Mouse (Mus musculus) MEL (cell line): ENCODE data around the gene Smarca4. TPM values are rescaled to one million over a fixed set of nuclear protein-coding genes. Genes with fewer than 3 reads are reported as not detected.
A peak's percentile ranks its signal among the peaks of the same experiment; 100 is the strongest.

Source experiments
- DNase-seq: peaks from one replicate; pipeline ENCODE4 v3.0.0; 2011; ENCODE audit warnings: low read depth, low spot score
- H3K27ac ChIP-seq: 2 replicates; pipeline ENCODE4 v1.5.1; 2012; ENCODE audit warnings: low read depth, mild to moderate bottlenecking, control low read depth, low read length, moderate library complexity; ENCODE audit not compliant: control insufficient read depth
- H3K27me3 ChIP-seq, 2 experiments: fragments of 150-350 bp in 1 of 2; sonication (generic) in 1 of 2; 2 replicates each; pipeline ENCODE4 v1.6.1; 2012; ENCODE audit warnings: low read length in 2 of 2, mild to moderate bottlenecking in 2 of 2, improper control_type of control experiment in 1 of 2, moderate library complexity in 1 of 2; ENCODE audit not compliant: insufficient read depth in 2 of 2, control insufficient read depth in 1 of 2
- H3K36me3 ChIP-seq, 2 experiments: 2 replicates each; pipeline ENCODE4 v1.6.1; 2012 to 2014; ENCODE audit warnings: low read length in 2 of 2, improper control_type of control experiment in 1 of 2, inconsistent platforms in 1 of 2, mild to moderate bottlenecking in 1 of 2; ENCODE audit not compliant: insufficient read depth in 2 of 2, control insufficient read depth in 1 of 2
- H3K4me1 ChIP-seq, 2 experiments: fragments of 150-350 bp in 1 of 2; sonication (generic) in 1 of 2; 2 replicates each; pipeline ENCODE4 v1.6.1; 2012; ENCODE audit warnings: low read length in 2 of 2, improper control_type of control experiment in 1 of 2, mild to moderate bottlenecking in 1 of 2; ENCODE audit not compliant: insufficient read depth in 2 of 2, control insufficient read depth in 1 of 2
- H3K4me3 ChIP-seq, 2 experiments: fragments of 150-350 bp in 1 of 2; sonication (generic) in 1 of 2; 2 replicates each; pipeline ENCODE4 v1.5.1; 2012; ENCODE audit warnings: low read depth in 2 of 2, low read length in 2 of 2, mild to moderate bottlenecking in 2 of 2, moderate library complexity in 2 of 2, control low read depth in 1 of 2, improper control_type of control experiment in 1 of 2; ENCODE audit not compliant: control insufficient read depth in 1 of 2, insufficient read depth in 1 of 2
- H3K79me2 ChIP-seq: 2 replicates; pipeline ENCODE4 v1.6.1; 2012; ENCODE audit warnings: mild to moderate bottlenecking, low read length, moderate library complexity; ENCODE audit not compliant: control insufficient read depth, poor library complexity, insufficient read depth
- H3K9ac ChIP-seq: 2 replicates; pipeline ENCODE4 v1.6.1; 2012; ENCODE audit warnings: low read depth, mild to moderate bottlenecking, control low read depth, low read length, moderate library complexity; ENCODE audit not compliant: control insufficient read depth, poor library complexity, severe bottlenecking
- H3K9me3 ChIP-seq: fragments of 150-350 bp; sonication (generic); replicated peaks from 2 replicates; pipeline ENCODE4 v1.6.1; 2012; ENCODE audit warnings: mild to moderate bottlenecking, low read length, improper control_type of control experiment, moderate library complexity; ENCODE audit not compliant: insufficient read depth
- BHLHE40 ChIP-seq: IDR thresholded peaks from 2 replicates; pipeline ENCODE4 v1.6.1; 2012; ENCODE audit warnings: low read depth, mild to moderate bottlenecking, inconsistent platforms, low read length, improper control_type of control experiment, borderline replicate concordance
- CHD1 ChIP-seq: IDR thresholded peaks from 2 replicates; pipeline ENCODE4 v1.6.1; 2012; ENCODE audit warnings: low read depth, mild to moderate bottlenecking, inconsistent platforms, low read length, improper control_type of control experiment
- CHD2 ChIP-seq: IDR thresholded peaks from 2 replicates; pipeline ENCODE4 v1.6.1; 2011; ENCODE audit warnings: low read length, improper control_type of control experiment
- CTCF ChIP-seq, 3 experiments: IDR thresholded peaks in 2 of 3; conservative IDR thresholded peaks in 1 of 3; 2 replicates each; pipeline ENCODE4 v1.5.1; 2011 to 2012; ENCODE audit warnings: low read length in 3 of 3, low read depth in 2 of 3, mild to moderate bottlenecking in 2 of 3, improper control_type of control experiment in 1 of 3, inconsistent platforms in 1 of 3, mixed read lengths in 1 of 3, moderate library complexity in 1 of 3; ENCODE audit not compliant: control insufficient read depth in 1 of 3, insufficient read depth in 1 of 3, poor library complexity in 1 of 3, severe bottlenecking in 1 of 3
- E2F4 ChIP-seq: IDR thresholded peaks from 2 replicates; pipeline ENCODE4 v1.6.1; 2011; ENCODE audit warnings: low read depth, low read length, improper control_type of control experiment, borderline replicate concordance
- ELF1 ChIP-seq: IDR thresholded peaks from 2 replicates; pipeline ENCODE4 v1.6.1; 2014; ENCODE audit warnings: low read depth, mild to moderate bottlenecking, inconsistent platforms, low read length, improper control_type of control experiment, moderate library complexity
- EP300 ChIP-seq, 2 experiments: IDR thresholded peaks; 2 replicates each; pipeline ENCODE4 v1.6.1; 2011; ENCODE audit warnings: improper control_type of control experiment in 2 of 2, low read length in 2 of 2, low read depth in 1 of 2, mild to moderate bottlenecking in 1 of 2
- GATA1 ChIP-seq: IDR thresholded peaks from 2 replicates; pipeline ENCODE4 v1.6.1; 2011; ENCODE audit warnings: low read depth, low read length, improper control_type of control experiment
- HCFC1 ChIP-seq: IDR thresholded peaks from 2 replicates; pipeline ENCODE4 v1.6.1; 2012; ENCODE audit warnings: low read depth, mild to moderate bottlenecking, inconsistent platforms, low read length, improper control_type of control experiment, moderate library complexity
- JUND ChIP-seq: IDR thresholded peaks from 2 replicates; pipeline ENCODE4 v1.6.1; 2011; ENCODE audit warnings: low read depth, mild to moderate bottlenecking, improper control_type of control experiment, low read length
- MAFK ChIP-seq: IDR thresholded peaks from 2 replicates; pipeline ENCODE4 v1.6.1; 2011; ENCODE audit warnings: low read depth, mild to moderate bottlenecking, low read length, improper control_type of control experiment, borderline replicate concordance
- MAZ ChIP-seq: IDR thresholded peaks from 2 replicates; pipeline ENCODE4 v1.6.1; 2012; ENCODE audit warnings: low read depth, mild to moderate bottlenecking, inconsistent platforms, low read length, improper control_type of control experiment
- MYB ChIP-seq: IDR thresholded peaks from 2 replicates; pipeline ENCODE4 v1.6.1; 2011; ENCODE audit warnings: mild to moderate bottlenecking, low read depth, low read length, improper control_type of control experiment
- NELFE ChIP-seq: IDR thresholded peaks from 2 replicates; pipeline ENCODE4 v1.6.1; 2011; ENCODE audit warnings: low read depth, low read length, improper control_type of control experiment
- NRF1 ChIP-seq: IDR thresholded peaks from 2 replicates; pipeline ENCODE4 v1.6.1; 2014; ENCODE audit warnings: low read depth, mild to moderate bottlenecking, inconsistent platforms, low read length, improper control_type of control experiment, moderate library complexity; ENCODE audit not compliant: poor library complexity, insufficient read depth, severe bottlenecking
- POLR2A ChIP-seq, 2 experiments: IDR thresholded peaks; 2 replicates each; pipeline ENCODE4 v1.6.1; 2011 to 2012; ENCODE audit warnings: low read length in 2 of 2, mild to moderate bottlenecking in 2 of 2, control low read depth in 1 of 2, improper control_type of control experiment in 1 of 2, low read depth in 1 of 2, moderate library complexity in 1 of 2; ENCODE audit not compliant: control insufficient read depth in 1 of 2, insufficient read depth in 1 of 2, poor library complexity in 1 of 2
- POLR2AphosphoS2 ChIP-seq: IDR thresholded peaks from 2 replicates; pipeline ENCODE4 v1.6.1; 2011; ENCODE audit warnings: low read length, improper control_type of control experiment
- POLR2AphosphoS5 ChIP-seq: IDR thresholded peaks from 2 replicates; pipeline ENCODE4 v1.6.1; 2012; ENCODE audit warnings: low read depth, borderline replicate concordance, mild to moderate bottlenecking, inconsistent platforms, low read length, moderate library complexity, mixed read lengths
- RCOR1 ChIP-seq: IDR thresholded peaks from 2 replicates; pipeline ENCODE4 v1.6.1; 2012; ENCODE audit warnings: low read depth, mild to moderate bottlenecking, inconsistent platforms, low read length, improper control_type of control experiment
- SIN3A ChIP-seq: IDR thresholded peaks from 2 replicates; pipeline ENCODE4 v1.6.1; 2012; ENCODE audit warnings: low read length, improper control_type of control experiment, inconsistent platforms
- SMC3 ChIP-seq: IDR thresholded peaks from 2 replicates; pipeline ENCODE4 v1.6.1; 2011; ENCODE audit warnings: low read depth, low read length, improper control_type of control experiment
- TCF12 ChIP-seq: IDR thresholded peaks from 2 replicates; pipeline ENCODE4 v1.6.1; 2014; ENCODE audit warnings: low read depth, mild to moderate bottlenecking, inconsistent platforms, low read length, improper control_type of control experiment, moderate library complexity
- UBTF ChIP-seq: IDR thresholded peaks from 2 replicates; pipeline ENCODE4 v1.6.1; 2012; ENCODE audit warnings: low read depth, mild to moderate bottlenecking, inconsistent platforms, low read length, improper control_type of control experiment, moderate library complexity, borderline replicate concordance; ENCODE audit not compliant: insufficient read depth
- USF1 ChIP-seq: IDR thresholded peaks from 2 replicates; pipeline ENCODE4 v1.6.1; 2014; ENCODE audit warnings: low read depth, mild to moderate bottlenecking, inconsistent platforms, low read length, improper control_type of control experiment, moderate library complexity
- USF2 ChIP-seq, 2 experiments: IDR thresholded peaks; 2 replicates each; pipeline ENCODE4 v1.6.1; 2011 to 2012; ENCODE audit warnings: improper control_type of control experiment in 2 of 2, low read length in 2 of 2, borderline replicate concordance in 1 of 2, inconsistent platforms in 1 of 2, low read depth in 1 of 2, mild to moderate bottlenecking in 1 of 2; ENCODE audit not compliant: insufficient read depth in 1 of 2
- ZC3H11A ChIP-seq: IDR thresholded peaks from 2 replicates; pipeline ENCODE4 v1.6.1; 2012; ENCODE audit warnings: low read depth, mild to moderate bottlenecking, inconsistent platforms, low read length, improper control_type of control experiment
- ZKSCAN1 ChIP-seq: IDR thresholded peaks from 2 replicates; pipeline ENCODE4 v1.6.1; 2012; ENCODE audit warnings: low read depth, mild to moderate bottlenecking, inconsistent platforms, low read length, improper control_type of control experiment, moderate library complexity
- ZMIZ1 ChIP-seq: IDR thresholded peaks from 2 replicates; pipeline ENCODE4 v1.6.1; 2012; ENCODE audit warnings: low read depth, mild to moderate bottlenecking, inconsistent platforms, low read length, improper control_type of control experiment, moderate library complexity
- ZNF384 ChIP-seq: IDR thresholded peaks from 2 replicates; pipeline ENCODE4 v1.6.1; 2012; ENCODE audit warnings: low read depth, mild to moderate bottlenecking, inconsistent platforms, low read length, improper control_type of control experiment
- polyA plus RNA-seq, 2 experiments: library from polyadenylated mRNA; stranded (reverse) in 1 of 2; unstranded in 1 of 2; fragments of >175 nt in 1 of 2; fragments of >200 nt in 1 of 2; gene quantifications; 2 replicates each; pipeline versions ENCODE4 v1.2.1 to v1.2.4; 2012; ENCODE audit warnings: low replicate concordance in 2 of 2, low read depth in 1 of 2; ENCODE audit not compliant: insufficient read length in 2 of 2, insufficient read depth in 1 of 2, missing spikeins in 1 of 2
- total RNA-seq: library from RNA; depleted of rRNA; stranded (reverse); fragments of 300-350 nt; gene quantifications from 2 replicates; pipeline ENCODE4 v1.2.3, GENCODE M21; 2012

Smarca4 gene
- total and polyA plus RNA-seq, 3 experiments = 71.4 to 381 (median 249) TPM

GRCm38 (mm10) chr9:21627145-21627795, 11.3 kb downstream of the Smarca4 start:
- Histone ChIP-seq H3K27me3 (no peaks in the 10 kb centered on the region), H3K9me3 (no peaks in the 10 kb centered on the region), H3K79me2 (peaks cover 81% of the 10 kb centered on the region), H3K36me3 (peaks cover 2 to 24% of the 10 kb centered on the region in 2 experiments; a peak in 3 of 4 replicates), H3K4me1 (no peaks in the 10 kb centered on the region), H3K4me3 (no peak overlapping the region), H3K9ac (no peak overlapping the region), H3K27ac (no peak overlapping the region)
- no peak for DNase-seq
- TF ChIP-seq USF2 (IDR thresholded peaks at IDR 0.05; ENCODE audit: borderline replicate concordance in 1 of 2, insufficient read depth in 1 of 2, low read depth in 1 of 2, low read length in 2 of 2) = no peak
- no peak for TF ChIP-seq JUND
- no peak for TF ChIP-seq NELFE
- TF ChIP-seq NRF1 = 0 out of 2 replicates have a peak, but pooled peaks have one; percentile 0
- TF ChIP-seq GATA1 = no peak
- no peak for TF ChIP-seq MAFK
- peak; percentile 84 for TF ChIP-seq ZNF384

GRCm38 (mm10) chr9:21630673-21631072, 14.7 kb downstream of the Smarca4 start:
- Histone ChIP-seq H3K9me3 (no peaks in the 10 kb centered on the region), H3K4me1 (no peaks in the 10 kb centered on the region), H3K27me3 (no peaks in the 10 kb centered on the region), H3K4me3 (no peak overlapping the region), H3K27ac (no peak overlapping the region), H3K9ac (no peak overlapping the region), H3K79me2 (peaks cover 57% of the 10 kb centered on the region), H3K36me3 (peaks cover 2 to 45% of the 10 kb centered on the region in 2 experiments; a peak in 3 of 4 replicates)
- DNase-seq = peak; percentile 91
- peak; percentile 77 for TF ChIP-seq ZC3H11A
- no peak for TF ChIP-seq NELFE
- no peak for TF ChIP-seq UBTF
- TF ChIP-seq TCF12 = 0 out of 2 replicates have a peak, but pooled peaks have one; percentile 23
- TF ChIP-seq NRF1 = no peak
- no peak for TF ChIP-seq CHD2
- TF ChIP-seq USF1 = no peak
- TF ChIP-seq RCOR1 = peak; percentile 19; the same call in 1 of the 2 replicates
- TF ChIP-seq BHLHE40 = peak; percentile 66; the same call in 1 of the 2 replicates
- no peak for TF ChIP-seq POLR2AphosphoS5
- no peak for TF ChIP-seq ZKSCAN1
- TF ChIP-seq USF2 (IDR thresholded peaks at IDR 0.05; ENCODE audit: borderline replicate concordance in 1 of 2, insufficient read depth in 1 of 2, low read depth in 1 of 2, low read length in 2 of 2) = no peak
- no peak for TF ChIP-seq ELF1
- peak; percentile 84 for TF ChIP-seq SMC3
- peak; percentile 86 to 87 (median 86) for TF ChIP-seq CTCF (IDR thresholded peaks at IDR 0.05 in 2 of 3, conservative IDR thresholded peaks at IDR 0.05 in 1 of 3; ENCODE audit: control insufficient read depth in 1 of 3, insufficient read depth in 1 of 3, low read depth in 2 of 3, low read length in 3 of 3, poor library complexity in 1 of 3, severe bottlenecking in 1 of 3)
- no peak for TF ChIP-seq E2F4
- TF ChIP-seq EP300 (IDR thresholded peaks at IDR 0.05; ENCODE audit: low read depth in 1 of 2, low read length in 2 of 2) = no peak
- peak; percentile 73 for TF ChIP-seq SIN3A
- TF ChIP-seq POLR2A (IDR thresholded peaks at IDR 0.05; ENCODE audit: control insufficient read depth in 1 of 2, insufficient read depth in 1 of 2, low read depth in 1 of 2, low read length in 2 of 2, poor library complexity in 1 of 2) = peak in 1 of 2 experiments; percentile 33; a peak in 1 of 4 replicates
- 0 out of 2 replicates have a peak, but pooled peaks have one; percentile 39 for TF ChIP-seq HCFC1
- TF ChIP-seq JUND = no peak
- no peak for TF ChIP-seq MAFK
- TF ChIP-seq MYB = no peak
- no peak for TF ChIP-seq ZMIZ1
- TF ChIP-seq MAZ = 0 out of 2 replicates have a peak, but pooled peaks have one; percentile 59
- no peak for TF ChIP-seq POLR2AphosphoS2
- 0 out of 2 replicates have a peak, but pooled peaks have one; percentile 78 for TF ChIP-seq CHD1
